Mouse (Mus musculus): ENCODE data around the gene Agbl4.

DNA sequence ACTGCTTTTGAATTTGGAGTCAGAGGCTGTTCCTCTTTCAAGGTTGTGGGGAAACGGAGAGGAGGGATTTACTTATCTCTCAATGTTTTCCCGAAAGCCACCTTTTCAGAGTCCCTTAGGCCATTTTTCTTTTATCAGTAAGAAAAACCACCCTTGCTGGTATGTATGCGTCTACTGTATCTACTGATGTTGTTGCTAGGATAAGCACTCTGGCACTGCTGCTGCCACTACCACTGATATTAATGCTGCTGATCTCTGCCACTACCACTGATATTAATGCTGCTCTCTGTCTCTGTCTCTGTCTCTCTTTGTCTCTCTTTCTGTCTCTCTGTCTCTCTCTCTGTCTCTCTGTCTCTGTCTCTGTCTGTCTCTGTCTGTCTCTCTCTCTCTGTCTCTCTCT is 1271.9 kb downstream of the Agbl4 start:
- TF ChIP-seq CTCF (IDR thresholded peaks at IDR 0.05; ENCODE audit: extremely low read depth, insufficient read depth, low read length), result no peak
- no peak for TF ChIP-seq POLR2A (IDR thresholded peaks at IDR 0.05; ENCODE audit: extremely low read depth, insufficient read depth, low read length)

Data from cortical plate, adult 2 months (tissue).